In the genomic region with DNA sequence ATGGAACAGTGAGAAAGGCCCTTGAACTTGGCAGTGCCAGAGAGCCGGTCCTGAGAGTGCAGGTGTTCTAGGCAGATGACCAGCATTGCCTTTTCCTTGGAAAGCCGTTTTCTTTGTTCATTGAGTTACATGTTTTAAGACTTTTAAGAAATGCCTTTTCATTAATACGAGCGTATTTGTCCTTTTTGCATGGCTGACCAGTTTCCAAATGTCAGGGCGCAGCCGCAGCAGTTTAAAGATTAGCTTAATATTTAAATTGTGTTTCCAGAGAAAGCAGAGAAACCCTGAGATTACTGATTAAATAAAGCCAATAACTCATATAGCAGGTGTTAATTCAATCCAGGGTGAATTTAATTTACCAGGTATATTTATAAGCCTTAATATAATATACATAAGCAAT, we compare ENCODE assay signal across 26 mouse cellular contexts. TPM values are rescaled to one million over a fixed set of nuclear protein-coding genes. Genes with fewer than 3 reads are reported as not detected.
DNase-seq lines count a peak whose midpoint lies in the region; ATAC-seq and TF ChIP-seq lines count a peak whose summit lies in the region.
"Had no signal": no experiment of that assay in that cellular context is flagged by ENCODE, and none has a peak within 500 bp of the region (broad histone marks: within the 10 kb centered on the region; RNA-seq: fewer than 3 reads in every experiment).

No protein-coding gene starts in this region.

- DNase-seq in kidney, adult 11 months = peak; percentile 40
- DNase-seq in kidney, postnatal 10 days = no peak
- peak; percentile 49 for DNase-seq in liver, adult 2 months (ENCODE audit: extremely low read depth, low read depth, low spot score)
- DNase-seq in liver = no peak
- no peak for DNase-seq in ovary, adult 18-20 months (ENCODE audit: low spot score)
- no peak for DNase-seq in urinary bladder, postnatal 25 days (ENCODE audit: low spot score)
- DNase-seq in liver, embryonic 11.5 days (ENCODE audit: low spot score) = no peak
- DNase-seq: adrenal gland, adult 8-10 months; adrenal gland, postnatal 25 days; cerebellum, adult 11-12 months; cerebellum, adult 8-10 months; cerebellum, postnatal 10 days; cerebellum, postnatal 36 days; embryo, embryonic 11 days; gastrocnemius, adult 2 months; gastrocnemius, postnatal 14 days had no signal

- H3K9ac ChIP-seq in liver, adult 2 months (ENCODE audit: low read depth, low read length) = no peak overlapping the region
- no peak overlapping the region for H3K9ac ChIP-seq in kidney, embryonic 16.5 days (replicated peaks; ENCODE audit: low read length)
- no peak overlapping the region for H3K9ac ChIP-seq in liver, embryonic 11.5 days (ENCODE audit: low read depth, low read length)
- H3K9ac ChIP-seq: embryonic facial prominence, embryonic 13.5 days; forebrain, embryonic 12.5 days; forebrain, embryonic 15.5 days; hindbrain, embryonic 12.5 days had no signal

- H3K4me1 ChIP-seq in liver, adult 2 months (ENCODE audit: control insufficient read depth, insufficient read depth, low read length) = no peaks in the 10 kb centered on the region
- peaks cover 44% of the 10 kb centered on the region for H3K4me1 ChIP-seq in kidney, embryonic 16.5 days (ENCODE audit: insufficient read depth, low read length)
- H3K4me1 ChIP-seq in liver, embryonic 11.5 days (replicated peaks; ENCODE audit: control insufficient read depth, insufficient read depth, low read length) = no peaks in the 10 kb centered on the region

- no peak for ATAC-seq in kidney, embryonic 16.5 days (ENCODE audit: low FRiP score, low TSS enrichment)
- ATAC-seq in liver, embryonic 11.5 days (replicated peaks; ENCODE audit: low FRiP score) = no peak
- ATAC-seq: activated CD4-positive, CD25-positive, alpha-beta regulatory T cell, adult 4 months; forebrain, embryonic 15.5 days had no signal

- TF ChIP-seq CTCF in liver, adult 2 months (IDR thresholded peaks at IDR 0.05; ENCODE audit: low read depth, low read length) = no peak

- H3K9me3 ChIP-seq in kidney, embryonic 16.5 days (ENCODE audit: low read length) = no peaks in the 10 kb centered on the region
- H3K9me3 ChIP-seq in liver, embryonic 11.5 days (ENCODE audit: control insufficient read depth, low read length) = no peaks in the 10 kb centered on the region
- H3K9me3 ChIP-seq: embryonic facial prominence, embryonic 10.5 days; embryonic facial prominence, embryonic 13.5 days; forebrain, embryonic 12.5 days; forebrain, embryonic 15.5 days; hindbrain, embryonic 12.5 days had no signal

- no peak overlapping the region for H3K4me2 ChIP-seq in kidney, embryonic 16.5 days (replicated peaks; ENCODE audit: low read depth, low read length)
- H3K4me2 ChIP-seq in liver, embryonic 11.5 days = no peak overlapping the region
- H3K4me2 ChIP-seq: embryonic facial prominence, embryonic 13.5 days; forebrain, embryonic 12.5 days; forebrain, embryonic 15.5 days; heart, embryonic 11.5 days; hindbrain, embryonic 12.5 days had no signal

- 38% methylated on average over 6 of the region's 6 CpGs for WGBS in liver, adult 2 months
- WGBS in kidney, embryonic 16.5 days = 58% methylated on average over 6 of the region's 6 CpGs
- 88% methylated on average over 6 of the region's 6 CpGs for WGBS in liver, embryonic 11.5 days

- H3K4me3 ChIP-seq in liver, adult 2 months (ENCODE audit: insufficient read depth, low read depth, low read length) = no peak overlapping the region
- H3K4me3 ChIP-seq in kidney, embryonic 16.5 days (ENCODE audit: low read length) = no peak overlapping the region
- H3K4me3 ChIP-seq in liver, embryonic 11.5 days (ENCODE audit: low read depth, low read length) = no peak overlapping the region
- H3K4me3 ChIP-seq: embryonic facial prominence, embryonic 10.5 days; embryonic facial prominence, embryonic 13.5 days; erythroblast, embryonic 14.5 days; forebrain, embryonic 12.5 days; forebrain, embryonic 15.5 days; gastrocnemius, adult 2 months; hindbrain, embryonic 12.5 days had no signal

- H3K36me3 ChIP-seq in liver, adult 2 months (ENCODE audit: control insufficient read depth, insufficient read depth, low read length) = no peaks in the 10 kb centered on the region
- no peaks in the 10 kb centered on the region for H3K36me3 ChIP-seq in kidney, embryonic 16.5 days (ENCODE audit: insufficient read depth, low read length)
- no peaks in the 10 kb centered on the region for H3K36me3 ChIP-seq in liver, embryonic 11.5 days (ENCODE audit: control insufficient read depth, insufficient read depth, low read length)
- H3K36me3 ChIP-seq: embryonic facial prominence, embryonic 10.5 days; embryonic facial prominence, embryonic 13.5 days; forebrain, embryonic 12.5 days; forebrain, embryonic 15.5 days; hindbrain, embryonic 12.5 days had no signal

- TF ChIP-seq POLR2A in liver, adult 2 months (IDR thresholded peaks at IDR 0.05; ENCODE audit: extremely low read depth, insufficient read depth, low read length) = no peak

- H3K79me2 ChIP-seq in liver, adult 2 months (ENCODE audit: control insufficient read depth, insufficient read depth, low read length) = no peaks in the 10 kb centered on the region

- H3K27me3 ChIP-seq in liver, adult 2 months (ENCODE audit: control insufficient read depth, insufficient read depth, low read length) = no peaks in the 10 kb centered on the region
- H3K27me3 ChIP-seq in kidney, embryonic 16.5 days (ENCODE audit: insufficient read depth, low read length) = no peaks in the 10 kb centered on the region
- peaks cover 12% of the 10 kb centered on the region for H3K27me3 ChIP-seq in liver, embryonic 11.5 days (replicated peaks; ENCODE audit: control insufficient read depth, insufficient read depth, low read length)
- H3K27me3 ChIP-seq: embryonic facial prominence, embryonic 13.5 days; forebrain, embryonic 15.5 days had no signal

- H3K27ac ChIP-seq in liver, adult 2 months (replicated peaks; ENCODE audit: insufficient read depth, low read depth, low read length) = no peak overlapping the region
- peak overlapping the region; percentile 26 for H3K27ac ChIP-seq in kidney, embryonic 16.5 days (ENCODE audit: low read length)
- H3K27ac ChIP-seq in liver, embryonic 11.5 days (ENCODE audit: low read depth, low read length) = no peak overlapping the region
- H3K27ac ChIP-seq: embryonic facial prominence, embryonic 10.5 days; embryonic facial prominence, embryonic 13.5 days; forebrain, embryonic 12.5 days; forebrain, embryonic 15.5 days; gastrocnemius, adult 2 months; hindbrain, embryonic 12.5 days had no signal

RNA-seq across cellular contexts. Expression of gene Parva, which starts 14.0 kb away (rescaled TPM):
- 18.8 and 24.4 TPM in 2 replicates for total RNA-seq in liver, adult 2 months (2014; rRNA removed)
- 27.2 and 34.5 TPM in 2 replicates for polyA plus RNA-seq in liver, adult 2 months (2012; rRNA removed)
- polyA plus RNA-seq in kidney, embryonic 16.5 days (2015; fragmentation: Nextera tagmentation; extraction: Ambion mirVana) = 120 and 126 TPM in 2 replicates
- 24.3 and 28.8 TPM in 2 replicates for polyA plus RNA-seq in liver, embryonic 11.5 days (2014; fragmentation: Nextera tagmentation; extraction: Ambion mirVana)
- total RNA-seq: hematopoietic stem cell, adult 5-6 weeks had no signal
- polyA plus RNA-seq: activated CD4-positive, CD25-positive, alpha-beta regulatory T cell, adult 4 months had no signal

Comparison
In these comparisons a context has a peak if more than half of its experiments do, and no peak if none do; other contexts are left out.
1. DNase-seq: peak in kidney, adult 11 months (single experiment) and liver, adult 2 months (single experiment); none in kidney, postnatal 10 days (single experiment), liver (single experiment), ovary, adult 18-20 months (single experiment), urinary bladder, postnatal 25 days (single experiment) and liver, embryonic 11.5 days (single experiment).